Mouse (Mus musculus) regulatory T cell (primary cell): ENCODE measurements at regions not wholly inside any gene's neighbourhood (a gene's known extent, or its start where the extent isn't known, plus 50 kb on each side); places are given as distances from the start of the nearest gene placed in this dataset.

Experiments
- in situ Hi-C: fragments of 300-600 bp; cut with MboI, MseI; formaldehyde crosslinking; loops from one replicate; pipeline ENCODE4 v1.15.1; 2025; ENCODE audit warnings: high pct_unique_total_duplicates

GRCm38 (mm10) chr6:141136664-141137375, 112.2 kb upstream of the Pde3a start:
- in situ Hi-C loops = no loop called here

DNA sequence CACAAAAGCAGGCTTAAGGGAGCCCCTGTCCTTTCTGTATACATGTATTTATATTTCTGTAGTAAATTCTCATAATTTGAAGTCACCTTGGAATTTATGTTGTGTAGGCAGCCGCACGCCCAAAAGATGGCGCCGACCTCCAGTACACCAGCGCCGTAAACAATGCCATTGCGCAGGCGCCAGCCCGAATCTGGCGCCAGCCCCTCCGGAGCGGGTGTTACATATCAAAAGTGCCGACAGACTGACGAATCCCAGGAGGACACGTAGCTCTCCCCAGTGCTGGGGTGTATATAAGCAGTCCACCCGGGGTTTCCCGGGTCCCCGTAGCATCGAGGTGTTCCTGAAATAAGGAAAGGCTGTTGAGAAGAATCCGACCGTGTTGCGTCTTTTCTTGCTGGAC, 108.1 kb upstream of the Pde3a start:
- in situ Hi-C loops = no loop called here

- in situ Hi-C loops = no loop called here
Measured at GRCm38 (mm10) chr6:141148417-141149169, 100.5 kb upstream of the Pde3a start.

DNA sequence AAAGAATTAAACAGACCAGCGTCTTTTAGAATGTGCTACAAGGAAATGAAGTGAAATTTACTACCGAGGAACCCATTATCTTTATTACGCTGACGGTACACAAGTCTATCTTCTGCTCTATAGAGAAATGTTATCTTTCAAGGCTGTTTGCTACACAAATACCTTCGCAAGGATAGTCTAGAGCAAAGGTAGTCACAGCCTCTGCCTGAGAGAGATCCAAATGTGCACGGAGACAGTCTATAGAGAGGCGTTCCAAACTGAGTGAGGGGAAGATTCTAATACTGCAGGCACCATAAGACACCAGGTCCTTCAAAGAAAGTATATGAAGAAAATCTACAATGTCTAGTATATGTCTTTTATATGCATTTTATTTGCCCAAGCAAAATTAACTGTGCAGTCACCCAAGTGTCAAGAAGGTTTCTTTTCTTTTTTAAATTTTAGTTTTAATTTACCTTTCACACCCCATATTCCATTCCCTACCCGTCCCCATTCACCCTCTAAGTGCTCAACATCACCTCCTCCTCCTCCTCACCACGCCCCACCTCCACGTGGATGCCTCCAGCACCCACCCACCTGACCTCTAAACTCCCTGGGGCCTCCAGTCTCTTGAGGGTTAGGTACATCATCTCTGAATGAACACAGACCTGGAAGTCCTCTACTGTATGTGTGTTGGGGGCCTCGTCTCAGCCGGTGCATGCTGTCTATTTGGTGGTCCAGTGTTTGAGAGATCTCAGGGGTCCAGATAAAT, 99.7 kb upstream of the Pde3a start:
- in situ Hi-C loops = no loop called here

DNA sequence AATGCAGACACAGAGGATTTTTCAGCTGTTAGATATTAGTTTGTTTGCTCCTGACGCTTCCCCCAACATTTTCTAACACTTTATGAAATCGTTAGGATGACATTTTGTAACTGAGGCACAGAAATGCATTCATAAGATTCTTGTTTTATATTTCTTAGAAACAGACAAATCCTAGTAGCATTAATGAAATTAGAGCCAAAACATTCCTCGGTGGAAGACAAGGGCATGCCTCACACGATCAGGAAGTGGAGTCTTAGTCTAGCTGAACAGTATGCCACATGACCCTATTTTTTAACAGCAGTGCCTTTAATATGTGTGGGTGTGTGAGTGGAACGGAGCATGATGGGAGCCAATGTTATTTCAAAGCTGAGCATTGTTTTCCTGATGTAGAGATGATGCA, 89.7 kb upstream of the Pde3a start:
- in situ Hi-C loops = no loop called here

DNA sequence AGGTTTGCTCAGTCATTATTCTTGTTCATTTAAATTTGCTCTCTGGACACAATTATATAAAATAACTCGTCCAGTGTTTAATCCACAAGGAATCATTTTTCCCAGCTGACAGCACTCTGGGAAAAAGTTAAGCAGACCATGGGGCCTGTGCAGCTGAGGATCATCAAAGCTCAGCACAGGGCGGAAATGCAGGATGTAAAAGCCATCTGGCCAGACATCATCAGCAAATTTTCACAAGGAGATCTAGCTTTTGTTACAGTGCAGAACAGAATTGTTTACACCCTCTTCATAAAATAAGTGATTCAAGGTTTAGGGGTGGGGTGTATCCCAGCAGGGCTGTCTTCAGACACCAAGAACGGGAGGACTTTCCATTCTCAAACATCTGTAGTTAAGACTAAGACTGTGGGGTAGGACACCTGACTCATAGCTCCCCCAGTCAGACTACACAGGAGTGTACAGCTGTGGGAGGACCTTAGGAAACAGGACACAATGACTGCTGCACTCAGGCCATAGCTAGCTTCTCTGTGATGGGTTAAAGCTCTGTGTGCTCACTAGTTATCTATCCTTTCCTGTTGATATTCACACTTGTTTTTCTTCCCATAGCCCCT, 87.3 kb upstream of the Pde3a start:
- in situ Hi-C loops = no loop called here

DNA sequence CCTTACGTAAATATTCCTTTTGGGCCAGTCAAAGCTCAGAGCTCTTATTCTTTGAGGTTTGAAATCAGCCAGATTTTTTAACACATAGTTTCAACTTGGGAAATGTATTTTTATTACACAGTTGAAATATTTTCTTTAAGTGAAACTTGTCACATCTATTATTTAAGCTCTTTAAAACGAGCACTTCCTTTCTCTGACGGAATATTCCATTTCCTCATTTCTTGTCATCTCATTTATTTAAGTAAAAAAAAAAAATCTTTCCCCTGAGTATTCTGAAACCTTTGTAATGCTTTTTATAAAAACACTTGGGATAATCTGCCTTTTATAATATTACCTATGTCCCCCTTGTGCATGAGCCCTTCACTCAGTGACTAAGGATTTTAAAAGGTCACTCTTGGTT, 81.8 kb upstream of the Pde3a start:
- in situ Hi-C loops = no loop called here

DNA sequence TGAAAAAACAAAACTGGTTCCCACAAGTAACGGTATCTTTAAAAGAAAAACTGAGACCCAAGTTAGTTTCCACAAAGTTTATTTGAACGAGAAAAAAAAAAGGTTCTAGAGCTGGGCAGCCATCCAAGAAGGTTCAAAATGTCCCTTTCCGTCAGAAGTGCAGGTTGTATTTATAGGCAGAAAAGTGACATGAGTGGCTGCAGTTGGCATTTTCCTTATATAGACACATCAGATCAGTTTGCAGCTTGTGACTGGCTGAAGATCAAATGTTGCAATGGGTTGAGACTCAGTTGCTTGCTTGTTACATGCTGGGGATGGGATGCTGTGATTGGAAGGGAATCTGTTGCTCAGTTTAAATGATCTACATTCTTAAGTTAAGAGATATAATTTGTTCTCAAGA, 80.7 kb upstream of the Pde3a start:
- in situ Hi-C loops = no loop called here

DNA sequence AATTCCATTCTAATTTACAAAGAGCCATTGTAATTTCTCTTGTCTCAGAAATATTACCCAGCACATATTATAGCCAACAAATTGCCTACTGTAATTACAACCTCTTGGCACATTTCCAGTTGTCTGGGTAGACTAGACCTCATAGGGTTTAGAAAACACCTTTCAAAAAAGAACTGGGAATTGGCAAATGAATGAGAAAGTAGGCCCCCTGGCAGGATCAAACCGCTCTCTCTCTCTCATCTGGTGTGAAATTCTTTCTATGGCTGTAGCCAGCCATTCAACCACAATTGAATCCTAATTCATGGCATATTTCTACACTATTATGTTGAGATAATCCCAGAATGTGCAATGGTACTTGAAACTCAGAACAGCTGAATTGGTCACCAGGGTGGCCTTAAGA, 65.3 kb upstream of the Pde3a start:
- in situ Hi-C loops = no loop called here

DNA sequence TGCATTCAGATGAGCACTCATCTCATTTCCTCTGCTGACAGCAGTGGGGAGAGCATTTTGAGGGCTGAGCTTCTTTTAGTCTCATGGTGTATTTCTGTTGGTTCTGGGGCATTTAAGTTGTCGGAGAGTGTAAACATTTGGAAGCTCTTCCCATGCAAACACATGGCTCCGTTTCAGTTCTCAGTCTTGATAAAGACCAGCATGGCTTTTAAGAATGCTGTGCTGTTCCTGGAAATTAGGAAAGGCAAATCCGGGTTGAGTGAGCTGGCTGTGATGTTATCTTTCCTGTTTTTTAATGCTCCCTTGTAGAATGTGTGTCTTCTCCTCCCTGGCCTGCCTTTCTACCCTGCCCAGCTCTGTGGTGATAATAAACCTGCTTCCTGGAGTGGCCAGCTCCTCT, 61.0 kb upstream of the Pde3a start:
- in situ Hi-C loops = no loop called here

GRCm38 (mm10) chr6:141189093-141189492, 60.0 kb upstream of the Pde3a start:
- in situ Hi-C loops = no loop called here

GRCm38 (mm10) chr6:141189701-141190100, 59.4 kb upstream of the Pde3a start:
- in situ Hi-C loops = no loop called here

GRCm38 (mm10) chr6:141190383-141190782, 58.7 kb upstream of the Pde3a start:
- in situ Hi-C loops = no loop called here

GRCm38 (mm10) chr6:141197501-141197900, 51.6 kb upstream of the Pde3a start:
- in situ Hi-C loops = no loop called here
